Mouse (Mus musculus) gastrocnemius, postnatal 25 days (tissue): Measurements from ENCODE around the gene Alpi. TPM values are rescaled to one million over a fixed set of nuclear protein-coding genes. Genes with fewer than 3 reads are reported as not detected.

Experiments
- DNase-seq: peaks from one replicate; pipeline ENCODE4 v3.0.0; 2022
- long read RNA-seq, 2 experiments: library from polyadenylated mRNA; stranded (forward); transcript quantifications; one replicate each; pipeline ENCODE4 v2.0.0; 2021
- total RNA-seq, 2 experiments: library from RNA; stranded (reverse); gene quantifications; 1 replicate in 1 of 2; 2 replicates in 1 of 2; pipeline ENCODE4 v1.2.3; 2021

Gene Alpi
- total RNA-seq, result not detected
- long read RNA-seq, experiment 1, result 0 reads
- long read RNA-seq, experiment 2, result 0 reads

DNA sequence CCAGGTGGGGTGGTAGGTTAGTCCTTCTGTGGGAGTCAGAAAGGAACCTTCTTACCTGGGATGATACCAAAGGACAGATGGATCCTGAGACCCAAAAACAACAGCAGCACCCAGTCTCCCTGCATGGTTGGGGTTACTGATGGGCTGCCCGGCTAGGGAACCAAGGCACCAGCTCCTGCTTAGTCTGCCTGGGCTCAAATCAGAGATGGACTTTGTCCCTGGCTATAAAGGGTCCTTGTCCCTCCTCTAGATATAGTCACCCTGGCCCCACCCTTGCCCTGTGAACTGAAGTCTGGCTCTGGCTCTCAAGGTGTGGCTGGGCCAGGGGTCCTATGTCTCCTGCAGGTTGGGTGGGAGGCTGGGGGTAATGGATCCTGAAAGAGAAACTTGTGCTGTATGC lies at the start of gene Alpi:
TSS of gene Alpi (minus strand) at position 196 of the 400 bp plus-strand sequence.
- DNase-seq, result no peak

DNA sequence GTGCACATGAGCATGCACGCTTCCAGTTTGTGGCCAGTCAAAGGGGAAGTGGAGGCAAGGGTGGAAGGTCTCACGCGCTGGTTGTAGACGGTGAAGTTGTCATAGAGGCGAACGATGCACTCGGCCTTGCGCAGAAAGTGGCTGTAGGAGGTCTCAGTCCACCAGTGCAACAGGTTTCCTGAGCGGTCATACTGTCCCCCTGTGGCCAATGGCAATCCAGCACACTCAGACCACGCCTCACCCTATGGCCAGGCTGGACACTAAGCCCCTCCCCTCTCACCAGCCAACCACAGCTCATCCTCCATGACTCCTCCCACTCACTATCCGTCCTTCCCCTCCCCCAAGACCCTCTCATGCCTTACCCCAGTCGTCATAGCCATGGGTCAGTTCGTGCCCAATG lies 48.0 kb upstream of the Alpi start:
- no peak for DNase-seq

DNA sequence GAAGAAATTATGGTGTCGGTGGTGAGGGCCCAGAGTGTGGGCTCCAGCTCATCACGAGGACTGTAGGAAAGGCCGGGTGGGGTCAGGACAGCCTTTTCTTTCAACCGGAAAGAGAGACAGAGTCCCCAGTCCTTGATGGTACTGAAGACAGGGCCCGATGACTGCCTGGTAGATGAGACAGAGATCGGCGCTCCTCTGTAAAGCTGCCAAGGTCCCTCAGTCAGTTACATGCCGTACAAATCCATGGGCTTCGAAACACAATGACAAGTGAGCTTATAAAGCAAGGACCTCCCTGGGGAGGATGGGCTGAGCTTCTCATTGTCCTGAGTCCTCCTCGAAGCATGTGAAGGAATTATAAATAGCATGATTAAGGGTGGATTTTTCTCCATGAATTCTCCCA lies 41.7 kb upstream of the Alpi start:
- DNase-seq, result no peak

DNA sequence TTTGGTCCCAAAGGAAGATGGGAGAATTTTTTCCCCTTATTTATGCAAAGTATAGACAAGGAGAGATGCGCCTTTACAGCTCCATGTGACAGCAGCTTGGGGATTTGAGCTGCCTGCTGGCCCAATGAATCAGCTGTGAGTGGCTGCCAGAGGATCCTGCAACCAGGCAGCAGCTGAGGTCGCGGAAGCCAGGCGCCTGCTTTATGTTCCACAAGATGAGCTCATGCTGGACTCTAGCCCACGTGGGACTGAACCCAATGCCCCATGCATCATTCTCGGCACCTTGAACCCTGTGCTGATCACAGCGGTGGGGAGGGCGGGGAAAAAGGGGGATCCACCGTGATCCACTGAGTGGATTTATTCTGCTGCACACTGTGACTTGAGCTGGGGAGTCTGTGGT lies 41.0 kb upstream of the Alpi start:
- peak; percentile 28 for DNase-seq

DNA sequence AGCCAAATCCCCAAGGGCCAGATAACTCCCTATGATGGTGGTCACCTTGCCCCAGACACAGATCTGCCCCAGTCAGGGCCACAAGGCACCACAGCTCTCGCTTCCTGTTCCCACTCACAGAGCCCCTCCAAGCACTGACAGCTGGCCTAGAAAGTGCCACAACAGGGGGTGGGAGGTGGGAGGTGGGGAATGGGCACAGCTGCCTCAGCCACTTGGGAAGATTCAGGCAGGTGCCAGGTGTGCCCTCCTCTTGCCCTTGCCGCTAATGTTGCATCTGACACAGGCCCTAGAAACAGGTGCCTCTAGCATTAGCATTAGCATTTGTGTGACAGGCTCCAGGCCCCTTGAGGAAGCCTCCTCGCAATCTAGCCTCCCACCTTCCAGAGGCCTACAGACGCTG lies 40.1 kb upstream of the Alpi start:
- DNase-seq, result no peak

DNA sequence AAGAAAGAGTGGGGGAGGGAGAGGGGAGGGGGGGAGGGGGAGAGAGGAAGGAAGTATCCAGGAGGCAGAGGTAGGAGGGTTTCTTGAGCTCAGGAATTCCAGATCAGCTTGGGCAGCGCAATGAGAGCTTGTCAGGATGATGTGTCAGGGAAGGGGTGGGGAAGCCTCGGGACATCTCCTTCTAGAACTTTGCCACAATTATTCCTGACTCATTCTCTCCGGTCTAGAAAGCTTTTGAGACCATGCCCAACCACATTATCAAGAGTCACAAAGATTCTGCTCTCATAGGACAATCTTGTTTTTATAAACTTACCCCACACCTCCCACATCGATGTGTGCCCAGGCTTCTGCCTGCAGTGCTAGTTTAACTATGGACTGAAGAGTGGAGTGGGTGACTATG lies 30.4 kb upstream of the Alpi start:
- DNase-seq, result no peak

DNA sequence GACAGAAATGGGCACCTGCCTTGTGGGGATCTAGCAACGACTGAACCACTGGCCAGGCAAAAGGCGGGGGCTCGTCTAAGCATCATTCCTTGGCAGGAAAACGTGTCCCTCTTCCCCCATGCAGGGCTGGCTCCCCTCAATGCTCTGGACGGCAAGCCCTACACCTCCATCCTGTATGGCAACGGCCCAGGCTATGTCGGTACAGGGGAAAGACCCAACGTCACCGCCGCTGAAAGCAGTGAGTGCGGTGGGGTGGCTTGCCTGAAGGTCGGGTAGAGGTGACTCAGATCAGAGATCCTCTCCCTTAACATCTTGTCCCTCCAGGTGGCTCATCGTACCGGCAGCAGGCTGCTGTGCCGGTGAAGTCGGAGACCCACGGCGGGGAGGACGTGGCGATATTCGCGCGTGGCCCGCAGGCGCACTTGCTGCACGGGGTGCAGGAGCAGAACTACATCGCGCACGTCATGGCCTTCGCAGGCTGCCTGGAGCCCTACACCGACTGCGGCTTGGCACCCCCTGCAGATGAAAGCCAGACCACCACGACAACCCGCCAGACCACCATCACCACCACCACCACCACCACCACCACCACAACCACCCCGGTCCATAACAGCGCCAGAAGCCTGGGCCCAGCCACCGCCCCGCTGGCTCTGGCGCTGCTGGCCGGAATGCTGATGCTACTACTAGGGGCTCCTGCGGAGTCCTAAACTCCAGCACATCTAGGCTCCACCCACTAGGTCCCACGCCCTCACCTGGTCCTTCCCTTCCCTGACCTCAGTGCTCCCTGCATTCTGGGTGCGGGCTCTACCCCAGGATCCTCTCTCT lies 26.0 kb upstream of the Alpi start:
- DNase-seq, result no peak

DNA sequence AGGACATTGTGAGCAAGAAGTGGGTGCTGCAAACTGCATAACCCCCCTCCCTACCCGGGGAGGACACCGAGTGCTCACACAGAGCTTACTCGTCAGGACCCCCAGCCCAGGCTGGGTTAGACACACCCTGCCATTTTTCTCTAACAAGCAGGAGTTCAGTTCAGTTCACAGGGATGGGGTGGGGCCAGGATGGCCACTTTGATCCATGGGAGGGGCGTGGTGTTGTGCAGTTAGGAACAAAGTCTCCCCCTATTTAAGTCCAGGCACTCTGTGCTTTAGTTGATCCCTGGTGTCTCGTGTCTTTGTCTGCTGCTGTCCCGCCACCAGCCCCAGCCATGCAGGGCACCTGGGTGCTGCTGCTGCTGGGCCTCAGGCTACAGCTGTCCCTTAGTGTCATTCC lies 23.3 kb upstream of the Alpi start, which contains the start of gene Akp3:
TSS of gene Akp3 (plus strand) at position 301 of the 400 bp plus-strand sequence.
- DNase-seq, result no peak

DNA sequence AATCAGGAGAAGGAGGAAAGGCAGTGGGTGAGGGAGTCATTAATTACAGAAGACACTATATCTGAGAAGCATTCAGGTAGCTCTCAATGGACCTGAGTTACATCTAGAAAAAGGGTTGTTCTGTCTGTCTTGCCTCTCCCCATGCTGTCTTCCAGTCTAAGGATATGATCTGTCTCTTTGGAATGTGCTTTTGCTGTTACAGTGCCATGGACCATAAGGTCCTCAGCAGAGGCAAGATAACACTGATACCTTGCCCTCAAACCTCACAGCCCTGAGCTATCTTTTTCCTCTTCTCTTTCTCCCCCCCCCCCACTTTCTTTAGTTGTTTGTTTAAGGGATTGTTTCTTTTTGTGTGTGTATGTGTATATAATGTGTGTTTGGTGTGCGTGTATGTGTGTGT lies 13.4 kb upstream of the Alpi start:
- no peak for DNase-seq

DNA sequence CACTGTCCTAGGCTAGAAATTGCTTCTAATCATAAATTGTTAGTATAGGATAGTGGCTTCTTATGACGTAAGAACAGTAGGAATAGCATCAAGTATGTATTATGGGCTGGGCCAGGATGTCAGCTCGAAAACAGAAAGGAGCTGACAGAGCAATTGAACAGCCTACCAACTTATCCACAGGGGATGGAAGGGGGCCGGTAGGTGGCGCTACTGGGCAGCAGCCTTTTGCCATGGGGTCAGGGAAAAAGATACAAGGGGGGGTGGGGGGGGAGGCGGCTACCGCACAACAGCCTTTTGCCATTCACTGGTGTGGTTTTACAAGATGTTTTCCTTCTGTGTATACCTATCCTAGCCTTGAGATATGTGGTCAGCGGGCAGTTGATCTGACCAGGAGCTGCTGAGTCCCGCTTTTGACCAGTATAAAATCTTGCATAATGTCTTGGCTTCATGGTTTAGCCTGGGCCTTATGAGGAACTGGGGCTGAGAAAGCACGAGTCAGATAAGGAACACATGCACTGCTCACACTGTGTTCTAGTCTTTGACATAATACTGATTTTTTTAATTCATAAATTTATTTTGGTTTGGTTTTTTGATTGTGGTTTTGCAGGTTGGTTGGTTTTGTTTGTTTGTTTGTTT lies 10.4 kb upstream of the Alpi start:
- DNase-seq, result no peak

DNA sequence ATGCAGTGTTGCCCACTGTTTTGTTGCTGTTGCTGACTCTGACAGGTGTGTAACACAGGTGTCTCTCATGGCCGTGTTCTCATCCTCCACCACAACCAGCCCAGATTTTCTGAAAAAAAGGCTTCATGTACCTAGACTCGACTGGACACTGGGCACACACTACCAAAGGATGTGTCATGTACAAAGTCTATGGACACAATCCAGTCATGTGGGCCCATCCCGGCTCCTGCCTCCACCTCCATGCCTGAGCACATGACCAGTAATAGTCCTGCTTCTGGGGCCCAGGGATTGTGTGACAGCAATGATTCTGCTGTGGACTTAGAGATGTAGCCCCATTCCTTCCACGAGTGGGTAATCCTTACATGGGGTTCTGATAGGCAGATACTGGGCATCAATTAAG lies 7.2 kb upstream of the Alpi start:
- no peak for DNase-seq

DNA sequence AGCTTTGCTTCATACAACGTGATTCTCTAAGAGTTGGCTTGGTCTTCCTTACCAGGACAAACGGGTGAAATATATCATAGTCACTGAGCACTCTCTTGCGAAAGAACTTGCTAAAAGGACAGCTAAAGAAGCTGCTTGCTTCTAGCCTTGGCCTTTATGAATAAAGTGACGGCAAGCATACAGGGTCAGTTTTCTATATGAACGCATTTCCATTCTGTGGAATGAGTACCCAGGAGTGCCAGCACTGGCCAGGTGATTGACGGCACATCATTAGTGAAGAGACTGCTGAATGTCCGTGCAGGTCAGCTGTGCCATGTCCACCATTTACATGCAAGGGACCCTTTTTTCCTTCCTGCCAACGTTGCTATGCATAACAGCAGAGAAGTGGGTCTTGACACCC lies 5.1 kb upstream of the Alpi start:
- DNase-seq, result no peak

DNA sequence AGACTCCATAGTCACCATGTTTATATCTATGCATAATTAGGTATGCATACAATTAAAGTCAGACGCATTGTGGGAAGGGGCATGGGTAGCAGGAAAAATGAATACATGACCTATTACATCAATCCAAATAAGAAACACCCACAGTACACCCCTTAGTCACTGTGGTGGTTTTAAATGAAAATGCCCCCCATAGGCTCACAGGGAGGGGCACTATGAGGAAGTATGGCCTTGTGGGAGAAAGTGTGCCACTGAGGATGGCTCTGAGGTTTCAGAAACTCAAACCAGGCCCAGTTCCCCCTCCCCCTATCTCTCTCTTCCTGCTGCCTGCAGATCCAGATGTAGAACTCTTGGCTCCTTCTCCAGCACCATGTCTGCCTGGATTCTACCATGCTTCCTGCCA lies 2.5 kb upstream of the Alpi start:
- DNase-seq, result no peak

DNA sequence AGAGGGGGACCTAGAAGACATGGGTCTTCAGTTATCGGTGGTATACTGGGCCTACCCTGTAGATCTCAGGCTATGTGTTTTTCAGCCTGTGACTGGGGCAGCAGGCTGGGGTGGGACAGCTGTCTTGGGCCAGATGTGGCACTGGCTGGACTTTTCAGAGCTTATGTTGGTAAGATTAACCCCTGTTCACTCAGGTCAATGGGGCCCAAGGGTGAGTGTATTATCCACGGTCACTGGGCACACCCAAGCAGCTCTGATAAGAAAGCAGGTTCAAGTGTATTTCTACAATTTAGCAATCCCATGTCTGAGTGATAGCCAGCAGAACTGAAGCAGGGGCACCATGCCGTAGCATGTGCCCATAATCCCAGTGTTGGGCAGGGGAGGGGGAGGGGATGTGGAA lies 708 bp upstream of the Alpi start:
- DNase-seq, result no peak

DNA sequence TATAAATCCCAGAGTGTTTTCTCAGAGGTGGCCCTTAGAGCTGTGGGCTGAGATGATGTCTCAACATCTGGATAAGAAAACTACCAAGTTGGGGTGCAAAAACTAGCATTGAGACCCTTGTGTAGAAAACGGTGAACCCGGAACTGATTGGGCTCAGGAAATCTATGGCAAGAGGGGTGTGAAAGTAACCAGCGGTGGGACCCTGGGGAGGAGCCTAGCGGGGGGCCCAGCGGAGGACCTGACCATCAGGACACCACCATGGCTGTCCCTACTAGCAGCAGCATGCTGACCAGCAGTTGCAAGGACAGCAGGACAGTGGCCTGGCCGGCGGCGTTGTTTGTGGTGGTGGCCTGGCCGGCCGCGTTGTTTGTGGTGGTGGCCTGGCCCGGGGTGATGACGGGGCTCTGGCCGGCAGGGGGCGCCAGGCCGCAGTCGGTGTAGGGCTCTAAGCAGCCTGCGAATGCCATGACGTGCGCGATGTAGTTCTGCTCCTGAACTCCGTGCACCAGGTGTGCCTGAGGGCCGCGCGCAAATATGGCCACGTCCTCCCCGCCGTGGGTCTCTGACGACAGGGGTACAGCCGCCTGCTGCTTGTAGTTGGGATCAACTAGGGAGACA lies 2.9 kb downstream of the Alpi start:
- peak; percentile 48 for DNase-seq

DNA sequence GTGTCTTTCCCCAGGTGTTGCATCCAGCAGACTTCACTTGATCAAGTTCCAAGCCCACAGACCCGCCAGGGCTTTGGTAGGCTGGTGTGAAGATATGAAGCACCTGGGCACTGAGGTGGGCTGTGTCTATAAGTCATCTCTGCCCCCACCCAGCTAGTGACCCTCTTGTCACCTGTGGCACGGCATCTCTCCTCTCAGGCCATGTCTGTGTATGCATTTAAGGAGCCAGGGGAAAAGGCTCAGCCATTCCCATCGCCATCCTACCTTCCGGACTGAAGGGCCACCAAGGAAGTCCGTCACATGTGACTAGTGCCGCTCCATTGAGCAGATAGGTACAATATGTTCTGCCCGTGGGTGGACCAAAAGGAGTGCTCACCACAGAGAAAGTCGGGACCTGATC lies 5.8 kb downstream of the Alpi start:
- DNase-seq, result no peak

DNA sequence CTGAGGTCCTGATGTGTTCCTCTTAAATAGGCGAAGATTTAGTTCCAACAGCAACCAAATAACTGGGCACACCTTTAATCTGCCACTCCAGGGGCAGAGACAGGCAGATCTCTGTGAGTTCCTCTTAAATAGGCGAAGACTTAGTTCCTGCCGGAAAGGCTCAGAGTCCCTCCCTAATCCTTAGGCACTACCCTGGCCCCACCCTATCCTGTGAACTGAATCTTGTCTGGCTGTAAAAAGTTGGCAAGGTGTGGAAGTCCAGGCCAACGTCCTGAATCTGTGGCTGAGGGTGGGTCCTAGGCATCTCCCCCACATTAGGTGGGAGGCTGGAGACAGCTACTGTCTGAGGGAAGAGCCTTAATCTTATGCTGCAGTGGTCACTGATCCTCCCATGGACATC lies 11.6 kb downstream of the Alpi start, which contains the start of gene Alppl2:
TSS of gene Alppl2 (minus strand) at position 101 of the 400 bp plus-strand sequence.
- DNase-seq, result no peak

DNA sequence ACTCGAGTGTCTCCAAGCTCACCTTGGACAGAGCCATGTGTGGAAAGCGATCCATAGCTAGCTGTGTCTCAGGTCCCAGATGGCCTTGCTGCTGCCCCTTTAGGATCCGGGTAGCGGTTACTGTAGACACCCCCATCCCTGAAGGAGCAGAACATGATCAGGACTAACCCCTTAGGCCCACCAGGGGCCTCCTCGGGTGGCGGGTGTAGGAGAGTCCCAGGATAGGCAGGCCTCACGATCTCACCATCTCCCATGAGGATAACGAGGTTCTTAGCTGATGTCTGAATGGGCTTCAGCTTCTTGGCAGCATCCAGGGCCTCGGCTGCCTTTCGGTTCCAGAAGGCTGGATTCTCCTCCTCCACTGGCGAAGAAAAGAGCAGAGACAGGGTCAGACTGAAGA lies 12.2 kb downstream of the Alpi start:
- no peak for DNase-seq

DNA sequence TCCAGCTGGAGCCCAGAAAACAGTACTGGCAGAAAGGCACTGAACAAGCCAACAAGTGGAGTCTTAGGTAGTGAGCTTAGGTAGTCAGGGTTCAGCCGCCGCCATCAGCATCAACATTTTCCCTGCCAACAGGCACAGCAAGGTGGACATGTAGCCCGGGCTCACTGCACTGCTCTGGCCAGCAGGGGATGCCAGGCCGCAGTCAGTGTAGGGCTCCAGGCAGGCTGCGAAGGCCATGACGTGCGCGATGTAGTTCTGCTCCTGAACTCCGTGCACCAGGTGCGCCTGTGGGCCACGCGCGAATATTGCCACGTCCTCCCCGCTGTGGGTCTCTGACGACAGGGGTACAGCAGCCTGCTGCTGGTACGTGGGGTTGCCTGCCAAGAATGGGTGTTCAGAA lies 14.4 kb downstream of the Alpi start:
- no peak for DNase-seq

DNA sequence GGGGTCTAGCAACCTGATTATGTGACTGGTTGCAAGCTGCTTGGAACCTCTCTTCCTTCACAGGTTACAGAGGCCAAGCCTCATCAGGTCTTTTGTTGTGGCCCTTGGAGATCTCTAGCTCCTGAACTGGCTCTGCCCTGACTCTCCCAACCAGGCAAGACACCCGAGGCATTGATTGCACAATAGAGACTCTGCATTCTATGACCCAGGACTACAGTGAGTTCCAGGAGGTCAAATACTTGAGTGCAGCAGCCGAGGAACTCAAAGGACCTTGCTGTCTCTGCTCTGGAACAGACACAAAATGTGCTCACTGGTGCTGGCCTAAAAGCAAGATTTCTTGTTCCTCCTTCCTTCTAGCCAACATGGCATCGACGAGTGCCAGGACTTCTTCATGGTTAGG lies 15.2 kb downstream of the Alpi start:
- no peak for DNase-seq

DNA sequence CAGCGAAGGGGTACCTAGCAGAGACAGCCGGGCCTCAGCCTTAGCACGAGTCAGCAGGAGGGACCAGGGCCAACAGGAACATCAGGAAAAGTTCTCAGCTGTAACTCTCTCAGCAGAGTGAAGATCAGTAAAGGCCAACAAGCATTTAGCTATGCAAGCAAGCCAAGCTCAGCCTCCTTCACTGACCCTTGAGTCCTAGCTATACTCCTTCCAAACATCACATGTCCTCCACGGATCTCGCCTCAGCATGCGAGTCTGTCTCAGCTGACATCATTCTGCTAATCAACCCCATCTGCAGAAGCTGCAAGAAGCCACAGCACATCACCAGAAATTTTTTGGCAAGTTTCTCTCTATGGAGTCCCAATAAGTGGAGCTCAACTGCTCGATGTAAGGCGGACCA lies 27.6 kb downstream of the Alpi start:
- no peak for DNase-seq

DNA sequence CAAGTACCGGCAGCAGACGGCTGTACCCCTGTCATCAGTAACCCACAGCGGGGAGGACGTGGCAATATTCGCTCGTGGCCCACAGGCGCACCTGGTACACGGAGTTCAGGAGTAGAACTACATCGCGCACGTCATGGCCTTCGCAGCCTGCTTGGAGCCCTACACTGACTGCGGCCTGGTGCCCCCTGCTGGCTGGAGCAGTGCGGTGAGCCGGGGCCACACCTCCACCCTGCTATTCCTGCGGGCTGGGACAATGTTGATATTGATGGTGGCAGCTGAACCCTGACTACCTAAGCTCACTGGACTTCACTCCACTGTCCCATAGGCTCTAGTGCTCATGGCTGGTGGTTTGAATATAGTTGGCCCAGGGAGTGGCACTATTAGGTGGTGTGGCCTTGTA lies 30.7 kb downstream of the Alpi start:
- no peak for DNase-seq

DNA sequence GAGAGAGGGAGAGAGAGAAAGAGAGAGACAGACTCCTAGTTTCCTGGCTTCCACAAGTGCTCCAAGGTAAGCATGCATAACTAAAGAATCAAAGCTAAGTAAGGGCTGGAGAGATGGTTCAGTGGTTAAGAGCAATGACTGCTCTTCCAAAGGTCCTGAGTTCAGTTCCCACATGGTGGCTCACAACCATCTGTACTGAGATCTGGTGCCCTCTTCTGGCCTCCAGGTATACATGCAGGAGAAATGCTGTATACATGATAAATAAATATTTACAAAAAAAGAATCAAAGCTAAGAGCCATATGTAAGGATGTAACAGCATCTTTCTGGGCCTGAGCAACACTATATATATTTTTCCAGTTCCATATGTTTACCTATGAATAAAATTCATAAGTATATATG lies 40.5 kb downstream of the Alpi start:
- DNase-seq, result no peak
